Mouse (Mus musculus): Measurements from ENCODE around the gene Igsf3.
A peak's percentile ranks its signal among the peaks of the same experiment; 100 is the strongest.

The Igsf3 gene

DNA sequence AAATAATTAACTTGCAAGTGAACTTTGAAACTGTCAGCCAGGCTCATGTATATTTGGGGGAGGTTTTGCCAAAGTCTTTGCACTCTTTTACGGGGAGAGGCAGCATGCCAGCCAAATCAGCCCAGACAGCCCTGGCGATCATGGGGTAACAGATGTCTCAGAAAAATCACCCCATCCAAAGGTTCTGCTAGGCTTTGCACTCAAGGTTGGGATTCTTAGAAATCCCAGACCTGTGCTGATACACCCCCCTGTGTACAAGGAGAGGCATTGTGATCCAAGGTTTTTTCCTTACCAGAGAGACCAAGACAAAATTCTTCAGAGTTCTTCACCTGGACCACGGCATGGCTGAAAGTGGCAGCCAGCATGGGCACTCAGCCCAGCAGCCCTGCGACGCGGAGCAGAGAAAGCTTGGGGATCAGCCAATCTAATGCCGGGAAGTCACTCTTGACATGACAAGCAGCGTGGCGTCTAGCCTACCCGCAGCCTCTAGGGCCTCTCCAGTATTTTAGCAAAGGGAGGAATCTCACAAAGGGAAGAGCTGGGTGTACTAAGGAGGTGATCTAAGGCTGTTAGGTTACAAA is 7.5 kb upstream of the Igsf3 start:
- peak; percentile 47 for ATAC-seq (ENCODE audit: insufficient number of reproducible peaks, low FRiP score, low TSS enrichment)

GRCm38 (mm10) chr3:101372345-101372980 is 4.4 kb upstream of the Igsf3 start:
- ATAC-seq (ENCODE audit: insufficient number of reproducible peaks, low FRiP score, low TSS enrichment) = 0 out of 2 replicates have a peak, but pooled peaks have one; percentile 17

DNA sequence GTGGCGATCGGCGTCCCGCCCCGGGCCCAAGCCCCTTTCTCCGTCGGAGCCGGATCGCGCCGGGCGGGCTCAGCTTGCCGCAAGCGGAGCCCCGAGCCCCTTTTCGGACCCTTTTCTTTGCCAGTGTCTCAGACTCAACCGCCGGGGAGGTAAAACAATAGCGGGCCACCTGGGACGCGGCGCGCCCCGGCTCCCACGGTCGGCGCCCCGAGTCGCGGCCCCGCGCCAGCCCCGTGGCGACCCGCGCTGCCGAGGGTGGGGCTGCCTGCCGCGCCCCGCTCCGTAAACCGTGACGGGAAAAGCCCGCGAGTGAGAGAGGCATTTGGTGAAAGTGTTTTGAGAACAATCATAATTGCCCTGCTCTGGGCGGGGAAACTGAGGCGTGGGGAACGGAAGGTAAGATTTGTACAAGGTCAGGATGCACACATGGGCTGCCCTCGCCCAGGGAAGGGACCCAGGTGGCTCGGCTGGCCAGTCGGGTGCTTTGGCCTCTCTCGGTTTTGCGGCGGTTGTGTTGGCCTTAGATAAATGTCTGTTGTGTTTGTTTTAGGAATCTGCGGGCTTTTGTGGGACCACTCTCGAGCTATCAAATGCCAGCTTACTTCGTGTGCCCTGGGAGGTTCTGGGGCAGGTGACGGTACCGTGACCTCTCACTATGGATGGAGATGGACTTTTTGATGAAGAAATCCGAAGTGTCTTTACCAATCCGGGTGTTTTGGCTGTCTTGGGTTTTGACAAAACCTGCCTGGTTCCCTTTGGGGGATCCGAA is 557 bp downstream of the Igsf3 start:
- ATAC-seq (ENCODE audit: insufficient number of reproducible peaks, low FRiP score, low TSS enrichment) = no peak

DNA sequence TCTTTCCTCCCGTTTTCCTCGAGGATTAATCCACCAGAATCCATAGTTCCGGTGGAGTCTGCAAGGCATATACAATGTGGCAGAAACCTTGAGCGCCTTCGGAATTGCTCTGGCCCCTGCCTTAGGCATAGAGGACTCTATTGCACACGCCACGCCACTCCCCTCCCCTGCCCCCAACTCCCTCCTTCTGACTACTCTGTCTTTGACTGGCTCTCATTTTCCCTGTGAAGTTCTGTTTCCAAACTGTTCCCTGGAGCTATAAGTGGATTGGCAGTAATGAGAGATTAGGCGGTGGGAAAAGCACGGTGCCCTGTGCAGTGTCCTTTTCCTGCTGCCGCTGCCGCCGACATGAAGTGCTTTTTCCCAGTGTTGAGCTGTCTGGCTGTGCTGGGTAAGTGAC is 1.2 kb downstream of the Igsf3 start:
- no peak for ATAC-seq (ENCODE audit: insufficient number of reproducible peaks, low FRiP score, low TSS enrichment)

DNA sequence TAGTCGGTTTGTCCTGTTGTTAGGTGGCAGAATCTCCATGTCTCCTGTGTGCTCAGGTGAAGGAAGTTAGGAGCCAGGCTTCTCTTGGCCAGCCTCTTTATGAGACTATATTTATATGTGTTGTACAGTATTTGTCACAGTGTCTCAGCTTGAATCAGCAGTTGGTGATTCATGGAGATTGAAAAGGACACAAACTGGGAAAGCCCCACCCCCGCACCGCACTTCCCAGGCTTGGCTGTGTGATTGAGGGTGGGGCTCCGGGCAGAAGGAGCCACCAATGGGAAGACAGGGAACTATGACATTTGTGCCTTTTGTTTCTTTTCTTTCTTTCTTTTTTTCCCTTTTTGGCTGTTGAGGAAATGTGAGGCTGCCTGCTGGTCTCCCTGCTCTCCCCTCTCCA is 2.9 kb downstream of the Igsf3 start:
- ATAC-seq (ENCODE audit: insufficient number of reproducible peaks, low FRiP score, low TSS enrichment) = no peak

DNA sequence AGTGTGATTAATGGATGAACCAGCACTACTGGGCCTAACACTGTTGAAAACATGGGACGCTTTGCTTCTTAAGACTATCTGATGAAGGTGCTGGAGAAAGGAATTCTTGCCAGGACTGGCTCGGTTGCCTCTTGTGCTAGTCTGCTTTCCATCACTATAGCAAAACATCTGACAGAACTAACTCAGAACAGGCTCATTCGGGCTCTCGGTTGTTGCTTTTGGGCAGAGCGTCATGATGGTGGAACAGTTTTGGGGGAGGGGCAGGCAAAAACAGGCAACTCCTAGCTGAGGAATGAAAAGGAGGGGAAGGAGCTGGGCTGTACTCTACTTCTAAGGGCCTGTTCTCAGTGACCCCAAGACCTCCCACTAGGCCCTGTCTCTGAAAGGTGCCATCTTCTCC is 4.8 kb downstream of the Igsf3 start:
- no peak for ATAC-seq (ENCODE audit: insufficient number of reproducible peaks, low FRiP score, low TSS enrichment)

GRCm38 (mm10) chr3:101382751-101383150 is 5.9 kb downstream of the Igsf3 start:
- no peak for ATAC-seq (ENCODE audit: insufficient number of reproducible peaks, low FRiP score, low TSS enrichment)

- no peak for ATAC-seq (ENCODE audit: insufficient number of reproducible peaks, low FRiP score, low TSS enrichment)
Measured at GRCm38 (mm10) chr3:101386430-101387016, 9.6 kb downstream of the Igsf3 start.

GRCm38 (mm10) chr3:101387849-101388248 is 11.0 kb downstream of the Igsf3 start:
- no peak for ATAC-seq (ENCODE audit: insufficient number of reproducible peaks, low FRiP score, low TSS enrichment)

GRCm38 (mm10) chr3:101389566-101389965 is 12.7 kb downstream of the Igsf3 start:
- no peak for ATAC-seq (ENCODE audit: insufficient number of reproducible peaks, low FRiP score, low TSS enrichment)

DNA sequence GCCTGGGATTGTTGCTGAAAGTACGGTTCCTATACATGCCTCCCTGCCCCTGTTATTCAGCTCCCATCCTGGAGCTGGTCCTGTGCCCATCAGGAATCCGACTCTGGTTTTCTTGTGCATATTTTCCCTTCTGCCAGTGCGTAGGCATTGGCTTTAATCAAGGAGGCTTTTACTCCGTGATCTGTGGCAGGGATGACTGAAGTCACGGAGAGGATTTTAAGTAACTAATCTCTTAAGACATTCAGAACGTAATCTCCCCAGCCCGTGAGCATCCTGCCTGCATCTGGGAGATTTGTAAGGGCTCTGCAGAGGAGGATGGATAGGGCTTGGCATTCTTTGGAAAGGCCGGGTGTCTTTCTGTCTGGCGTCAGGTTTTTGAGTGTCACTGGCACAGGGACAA is 13.6 kb downstream of the Igsf3 start:
- ATAC-seq (ENCODE audit: insufficient number of reproducible peaks, low FRiP score, low TSS enrichment) = no peak

DNA sequence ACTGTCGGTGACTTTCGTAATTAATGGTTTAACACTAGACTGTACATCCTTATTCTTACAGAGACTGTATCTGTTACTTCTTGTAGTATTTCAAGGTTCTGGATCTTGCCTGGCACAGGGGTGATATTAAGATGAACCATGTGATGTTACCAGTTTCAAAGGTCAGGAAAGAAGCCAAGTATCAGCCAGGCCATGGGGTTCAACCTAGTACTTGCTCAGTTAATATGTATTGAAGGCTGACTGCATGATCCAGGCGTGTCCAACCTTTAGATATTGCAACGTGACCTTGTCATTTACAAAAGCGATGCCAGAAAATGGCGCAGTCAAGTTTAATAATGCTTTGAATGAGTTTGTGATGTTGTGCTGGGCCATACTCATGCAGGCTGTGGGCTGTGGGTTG is 15.1 kb downstream of the Igsf3 start:
- ATAC-seq (ENCODE audit: insufficient number of reproducible peaks, low FRiP score, low TSS enrichment) = no peak

- peak; percentile 16; the same call in 1 of the 2 replicates for ATAC-seq (ENCODE audit: insufficient number of reproducible peaks, low FRiP score, low TSS enrichment)
Measured at GRCm38 (mm10) chr3:101393103-101393644, 16.3 kb downstream of the Igsf3 start.

DNA sequence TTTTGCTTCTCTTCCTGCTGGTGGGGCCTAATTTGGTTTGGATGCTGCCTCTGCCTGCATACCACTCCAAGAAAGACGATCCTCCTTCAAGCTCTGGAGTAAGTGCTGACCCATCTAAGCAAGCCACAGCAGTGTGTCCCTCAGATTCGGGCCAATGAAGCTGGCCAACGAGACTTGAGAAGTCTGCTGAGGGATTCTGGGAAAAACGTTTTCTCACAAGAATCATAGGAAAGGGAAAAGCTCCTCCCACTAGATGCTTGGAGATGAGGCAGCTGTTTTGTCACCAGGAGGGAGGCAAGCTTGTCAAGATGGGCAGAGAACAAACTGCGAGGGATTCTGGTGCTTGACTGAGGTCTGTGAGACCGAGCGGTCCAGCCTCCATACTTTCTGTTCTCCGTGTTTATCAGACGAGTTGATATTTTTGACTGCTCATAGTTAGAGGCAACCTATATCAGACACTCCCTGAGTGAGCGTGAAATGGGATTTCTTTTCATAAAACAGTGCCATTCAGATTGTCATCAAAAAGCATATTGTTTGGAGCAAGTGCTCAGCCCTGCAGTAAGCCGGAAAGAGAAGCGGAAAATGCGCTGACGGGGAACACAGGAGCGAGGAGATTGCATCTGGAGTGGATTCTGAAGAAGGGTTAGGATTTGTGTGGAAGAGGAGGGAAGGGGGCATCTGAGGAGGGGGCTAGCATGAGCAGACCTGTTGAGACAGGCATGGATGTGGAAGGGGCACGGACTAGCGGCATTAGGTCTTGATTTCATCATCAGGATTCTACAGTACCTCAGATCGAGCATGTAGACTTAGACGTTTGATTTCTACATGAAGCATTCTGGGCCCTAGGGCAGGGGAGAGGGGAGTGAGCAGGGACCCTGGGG is 17.0 kb downstream of the Igsf3 start:
- no peak for ATAC-seq (ENCODE audit: insufficient number of reproducible peaks, low FRiP score, low TSS enrichment)

DNA sequence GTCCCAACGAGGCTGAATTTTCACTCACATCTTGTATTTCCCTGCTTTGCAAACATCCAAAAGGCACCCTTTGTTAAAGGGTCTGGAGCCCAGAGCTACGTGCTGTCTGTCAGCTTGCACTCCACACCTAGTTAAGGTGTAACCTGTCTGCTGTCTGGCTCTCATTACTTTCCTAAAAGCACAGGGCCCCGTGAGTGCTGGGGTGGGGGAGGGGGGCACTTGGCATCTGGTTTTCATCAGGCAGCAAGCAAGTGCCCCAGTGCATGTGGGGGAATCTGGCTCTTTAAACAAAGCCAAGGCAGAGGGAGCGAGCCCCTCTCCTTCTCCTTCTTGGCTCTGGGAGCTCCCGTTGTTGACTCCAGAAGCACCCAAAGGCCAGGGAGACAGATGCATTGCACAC is 18.5 kb downstream of the Igsf3 start:
- no peak for ATAC-seq (ENCODE audit: insufficient number of reproducible peaks, low FRiP score, low TSS enrichment)

GRCm38 (mm10) chr3:101396061-101396460 is 19.2 kb downstream of the Igsf3 start:
- no peak for ATAC-seq (ENCODE audit: insufficient number of reproducible peaks, low FRiP score, low TSS enrichment)

- no peak for ATAC-seq (ENCODE audit: insufficient number of reproducible peaks, low FRiP score, low TSS enrichment)
Measured at GRCm38 (mm10) chr3:101396726-101397263, 19.9 kb downstream of the Igsf3 start.

DNA sequence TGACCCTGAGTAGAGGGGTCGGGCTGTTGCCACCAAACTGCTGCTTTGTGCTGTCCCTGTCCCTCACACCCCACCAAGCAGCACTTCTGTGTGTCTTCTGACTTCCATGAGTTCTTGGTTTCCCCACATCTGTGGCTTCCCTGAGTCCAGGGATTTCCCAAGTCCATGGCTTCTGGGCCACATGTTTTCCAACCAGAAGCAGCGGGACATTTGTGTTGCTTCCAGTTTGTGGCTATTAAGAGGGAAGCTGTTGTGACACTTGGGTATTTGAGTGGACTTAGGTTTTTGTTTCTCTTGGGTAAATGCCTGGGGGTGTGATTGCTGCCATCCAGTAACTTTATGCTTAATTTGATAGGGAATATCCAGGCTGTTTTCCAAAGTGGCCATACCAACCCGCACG is 20.5 kb downstream of the Igsf3 start:
- no peak for ATAC-seq (ENCODE audit: insufficient number of reproducible peaks, low FRiP score, low TSS enrichment)

- no peak for ATAC-seq (ENCODE audit: insufficient number of reproducible peaks, low FRiP score, low TSS enrichment)
Measured at GRCm38 (mm10) chr3:101398071-101398786, 21.3 kb downstream of the Igsf3 start.

Data from cerebellum, adult (tissue).